Mouse (Mus musculus) heart, adult 18-20 months (tissue): ENCODE data around the gene Pphln1. TPM values are rescaled to one million over a fixed set of nuclear protein-coding genes. Genes with fewer than 3 reads are reported as not detected.

Experiments used
- DNase-seq, 2 experiments: peaks; one replicate each; pipeline ENCODE4 v3.0.0; 2021 to 2022; ENCODE audit warnings: mixed read lengths in 1 of 2
- total RNA-seq, 2 experiments: library from RNA; stranded (reverse); gene quantifications; 2 replicates each; pipeline ENCODE4 v1.2.3; 2021

Pphln1 gene
- total RNA-seq, 2 experiments from 2014 or later: 20.2 to 25.9 TPM

GRCm38 (mm10) chr15:93503201-93503745 is 105.1 kb downstream of the Pphln1 start:
- no peak for DNase-seq

- DNase-seq: no peak
Measured at GRCm38 (mm10) chr15:93504808-93505207, 106.7 kb downstream of the Pphln1 start.

- DNase-seq: no peak
Measured at GRCm38 (mm10) chr15:93510690-93511336, 112.7 kb downstream of the Pphln1 start.

GRCm38 (mm10) chr15:93512437-93512836 is 114.3 kb downstream of the Pphln1 start:
- DNase-seq: no peak

- DNase-seq: peak in 1 of 2 experiments; percentile 29
Measured at GRCm38 (mm10) chr15:93513939-93514341, 115.8 kb downstream of the Pphln1 start.

GRCm38 (mm10) chr15:93515316-93515715 is 117.2 kb downstream of the Pphln1 start:
- DNase-seq: no peak

- DNase-seq: peak in 1 of 2 experiments; percentile 28
Measured at GRCm38 (mm10) chr15:93517022-93517565, 118.9 kb downstream of the Pphln1 start.

GRCm38 (mm10) chr15:93518143-93518902 is 120.2 kb downstream of the Pphln1 start:
- peak; percentile 77 to 81 for DNase-seq

- DNase-seq: peak; percentile 89 to 92
Measured at GRCm38 (mm10) chr15:93518941-93519835, 121.0 kb downstream of the Pphln1 start.

GRCm38 (mm10) chr15:93519836-93520826 is 122.0 kb downstream of the Pphln1 start:
- peak; percentile 65 to 66 for DNase-seq

- peak; percentile 41 to 43 for DNase-seq
Measured at GRCm38 (mm10) chr15:93521088-93521786, 123.1 kb downstream of the Pphln1 start.

GRCm38 (mm10) chr15:93521787-93522180 is 123.6 kb downstream of the Pphln1 start:
- peak in 1 of 2 experiments; percentile 18 for DNase-seq

GRCm38 (mm10) chr15:93525305-93525917 is 127.3 kb downstream of the Pphln1 start:
- peak; percentile 24 to 33 for DNase-seq

- peak in 1 of 2 experiments; percentile 17 for DNase-seq
Measured at GRCm38 (mm10) chr15:93529831-93530702, 131.9 kb downstream of the Pphln1 start.

- no peak for DNase-seq
Measured at GRCm38 (mm10) chr15:93530703-93531032, 132.5 kb downstream of the Pphln1 start.

GRCm38 (mm10) chr15:93536191-93536590 is 138.0 kb downstream of the Pphln1 start:
- DNase-seq: no peak

- DNase-seq: no peak
Measured at GRCm38 (mm10) chr15:93537745-93538144, 139.6 kb downstream of the Pphln1 start.

GRCm38 (mm10) chr15:93538551-93539205 is 140.5 kb downstream of the Pphln1 start:
- peak in 1 of 2 experiments; percentile 40 for DNase-seq
